In the genomic region with DNA sequence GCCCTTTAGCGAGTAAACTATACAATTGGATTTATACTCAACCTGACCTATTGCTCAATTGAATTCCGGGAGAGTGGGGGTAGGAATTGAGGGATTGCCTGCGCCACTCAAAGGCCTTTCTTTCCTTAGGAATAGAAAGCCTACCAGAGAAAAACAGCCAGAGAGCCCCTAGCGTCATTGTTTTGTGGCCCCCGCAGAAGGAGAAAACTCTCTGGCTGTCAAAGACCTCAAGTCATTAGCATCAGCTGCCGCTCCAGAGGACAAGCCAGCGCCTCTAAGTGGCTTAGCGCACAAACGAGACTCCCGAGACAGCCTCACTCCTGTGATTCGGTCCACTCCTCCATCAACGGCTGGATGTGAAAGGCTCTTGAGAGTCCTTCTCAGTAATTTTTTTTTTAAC, we compare ENCODE assay signal across 14 mouse cellular contexts. TPM values are rescaled to one million over a fixed set of nuclear protein-coding genes. Genes with fewer than 3 reads are reported as not detected.
A peak's percentile ranks its signal among the peaks of the same experiment; 100 is the strongest.
DNase-seq lines count a peak whose midpoint lies in the region; ATAC-seq and TF ChIP-seq lines count a peak whose summit lies in the region.
"Had no signal": no experiment of that assay in that cellular context is flagged by ENCODE, and none has a peak within 500 bp of the region (broad histone marks: within the 10 kb centered on the region; RNA-seq: fewer than 3 reads in every experiment).

No protein-coding gene starts in this region.

- no peak for TF ChIP-seq POLR2A in cortical plate, adult 2 months (IDR thresholded peaks at IDR 0.05; ENCODE audit: extremely low read depth, insufficient read depth, low read length)

- ATAC-seq in hindbrain, embryonic 11.5 days (ENCODE audit: low FRiP score), result no peak
- no peak for ATAC-seq in midbrain, embryonic 16.5 days
- no peak for ATAC-seq in kidney, embryonic 15.5 days (replicated peaks; ENCODE audit: low FRiP score)
- ATAC-seq: liver, embryonic 12.5 days had no signal

- H3K9ac ChIP-seq in hindbrain, embryonic 11.5 days (ENCODE audit: low read depth, low read length), result no peak overlapping the region
- peak overlapping the region; percentile 65; the same call in 1 of the 2 replicates for H3K9ac ChIP-seq in midbrain, embryonic 16.5 days (ENCODE audit: low read depth, low read length)
- H3K9ac ChIP-seq in kidney, embryonic 15.5 days, result no peak overlapping the region
- H3K9ac ChIP-seq: heart, embryonic 12.5 days; liver, embryonic 12.5 days had no signal

- H3K9me3 ChIP-seq in hindbrain, embryonic 11.5 days (ENCODE audit: control insufficient read depth, low read length), result no peaks in the 10 kb centered on the region
- H3K9me3 ChIP-seq in midbrain, embryonic 16.5 days (replicated peaks; ENCODE audit: control insufficient read depth, low read length, poor library complexity, severe bottlenecking), result no peaks in the 10 kb centered on the region
- no peaks in the 10 kb centered on the region for H3K9me3 ChIP-seq in kidney, embryonic 15.5 days (replicated peaks)
- H3K9me3 ChIP-seq: heart, embryonic 12.5 days; liver, embryonic 12.5 days had no signal

- TF ChIP-seq CTCF in cortical plate, adult 2 months (IDR thresholded peaks at IDR 0.05; ENCODE audit: extremely low read depth, insufficient read depth, low read length), result no peak

- H3K36me3 ChIP-seq in hindbrain, embryonic 11.5 days (ENCODE audit: control insufficient read depth, insufficient read depth, low read length), result no peaks in the 10 kb centered on the region
- H3K36me3 ChIP-seq in midbrain, embryonic 16.5 days (ENCODE audit: control insufficient read depth, insufficient read depth, low read length), result no peaks in the 10 kb centered on the region
- H3K36me3 ChIP-seq in kidney, embryonic 15.5 days, result no peaks in the 10 kb centered on the region
- H3K36me3 ChIP-seq: G1E; heart, embryonic 12.5 days; liver, embryonic 12.5 days had no signal

- H3K4me2 ChIP-seq in hindbrain, embryonic 11.5 days (replicated peaks; ENCODE audit: low read depth, low read length), result peak overlapping the region; percentile 40
- peak overlapping the region; percentile 72 for H3K4me2 ChIP-seq in midbrain, embryonic 16.5 days (ENCODE audit: low read length)
- no peak overlapping the region for H3K4me2 ChIP-seq in kidney, embryonic 15.5 days
- H3K4me2 ChIP-seq: liver, embryonic 12.5 days had no signal

- peak overlapping the region; percentile 69; the same call in 1 of the 2 replicates for H3K4me3 ChIP-seq in cortical plate, adult 2 months (ENCODE audit: insufficient read depth, low read length)
- 0 out of 2 replicates have a peak overlapping the region, but pooled peaks have one; percentile 37 for H3K4me3 ChIP-seq in hindbrain, embryonic 11.5 days (ENCODE audit: low read depth, low read length)
- H3K4me3 ChIP-seq in midbrain, embryonic 16.5 days (ENCODE audit: low read depth, low read length), result peak overlapping the region; percentile 45
- H3K4me3 ChIP-seq in kidney, embryonic 15.5 days (replicated peaks), result no peak overlapping the region
- H3K4me3 ChIP-seq: liver, embryonic 12.5 days had no signal

- DNase-seq in cerebellum, adult 18-20 months, result peak; percentile 39 to 40
- DNase-seq in cerebellum, adult 8-10 months, result no peak
- DNase-seq in hindbrain, embryonic 11.5 days (ENCODE audit: low spot score), result peak; percentile 55
- no peak for DNase-seq in kidney, adult 9 months
- no peak for DNase-seq in liver
- DNase-seq: kidney, adult 11 months; lung, postnatal 36 days; thymus, postnatal 4 days had no signal

- no peak overlapping the region for H3K27ac ChIP-seq in cortical plate, adult 2 months (ENCODE audit: insufficient read depth, low read length)
- H3K27ac ChIP-seq in hindbrain, embryonic 11.5 days (ENCODE audit: low read depth, low read length), result no peak overlapping the region
- H3K27ac ChIP-seq in midbrain, embryonic 16.5 days (ENCODE audit: low read length), result 0 out of 2 replicates have a peak overlapping the region, but pooled peaks have one; percentile 78
- H3K27ac ChIP-seq in kidney, embryonic 15.5 days, result no peak overlapping the region
- H3K27ac ChIP-seq: liver, embryonic 12.5 days had no signal

- peaks cover 18% of the 10 kb centered on the region for H3K27me3 ChIP-seq in hindbrain, embryonic 11.5 days (ENCODE audit: control insufficient read depth, insufficient read depth, low read length)
- H3K27me3 ChIP-seq in midbrain, embryonic 16.5 days (ENCODE audit: control insufficient read depth, insufficient read depth, low read depth, low read length), result peaks cover 29% of the 10 kb centered on the region
- H3K27me3 ChIP-seq in kidney, embryonic 15.5 days, result peaks cover 99% of the 10 kb centered on the region

- no peaks in the 10 kb centered on the region for H3K4me1 ChIP-seq in cortical plate, adult 2 months (ENCODE audit: control insufficient read depth, insufficient read depth, low read length)
- peaks cover 4% of the 10 kb centered on the region for H3K4me1 ChIP-seq in hindbrain, embryonic 11.5 days (replicated peaks; ENCODE audit: control insufficient read depth, insufficient read depth, low read length)
- H3K4me1 ChIP-seq in midbrain, embryonic 16.5 days (ENCODE audit: control insufficient read depth, insufficient read depth, low read length), result peaks cover 28% of the 10 kb centered on the region
- peaks cover 17% of the 10 kb centered on the region for H3K4me1 ChIP-seq in kidney, embryonic 15.5 days
- H3K4me1 ChIP-seq: liver, embryonic 12.5 days had no signal

- under 1% methylated on average over 12 of the region's 12 CpGs for WGBS in hindbrain, embryonic 11.5 days
- WGBS in midbrain, embryonic 16.5 days, result under 1% methylated on average over 12 of the region's 12 CpGs
- WGBS in kidney, embryonic 15.5 days, result 3% methylated on average over 12 of the region's 12 CpGs

RNA-seq across cellular contexts. Expression of gene Prdm8, which starts 12.6 kb away (rescaled TPM):
- 19.9 and 23.2 TPM in 2 replicates for polyA plus RNA-seq in cortical plate, adult 2 months (2012; rRNA removed)
- 2.8 and 2.9 TPM in 2 replicates for polyA plus RNA-seq in hindbrain, embryonic 11.5 days (2014; fragmentation: Nextera tagmentation; extraction: Ambion mirVana)
- polyA plus RNA-seq in midbrain, embryonic 16.5 days (2015; fragmentation: Nextera tagmentation; extraction: Ambion mirVana), result 1.5 and 1.7 TPM in 2 replicates
- 0.08 TPM in 1 of 2 replicates, not detected in the other for polyA plus RNA-seq in kidney, embryonic 15.5 days (2015; fragmentation: Nextera tagmentation; extraction: Ambion mirVana)
- polyA plus RNA-seq: G1E; heart, embryonic 12.5 days; liver, embryonic 12.5 days had no signal

Comparison
In these comparisons a context has a peak if more than half of its experiments do, and no peak if none do; other contexts are left out.
1. DNase-seq: peak in cerebellum, adult 18-20 months (2 of 2) and hindbrain, embryonic 11.5 days (single experiment); none in cerebellum, adult 8-10 months (single experiment), kidney, adult 9 months (single experiment) and liver (single experiment).